Mouse (Mus musculus) heart, adult 2 months (tissue): ENCODE measurements at regions not wholly inside any gene's neighbourhood (a gene's known extent, or its start where the extent isn't known, plus 50 kb on each side); places are given as distances from the start of the nearest gene placed in this dataset.

Experiments
- CTCF ChIP-seq: fragments of 200-600 bp; IDR thresholded peaks from 2 replicates; pipeline ENCODE4 v1.8.1; 2022; ENCODE audit warnings: antibody characterized with exemption, mild to moderate bottlenecking, moderate library complexity
- EP300 ChIP-seq: fragments of 200-500 bp; IDR thresholded peaks from 2 replicates; pipeline ENCODE4 v1.6.1; 2011; ENCODE audit warnings: low read depth, low read length, control low read depth; ENCODE audit not compliant: insufficient read depth
- POLR2A ChIP-seq: fragments of 200-500 bp; IDR thresholded peaks from 2 replicates; pipeline ENCODE4 v1.6.1; 2011; ENCODE audit warnings: mild to moderate bottlenecking, low read depth, low read length, control low read depth; ENCODE audit not compliant: insufficient read depth

DNA sequence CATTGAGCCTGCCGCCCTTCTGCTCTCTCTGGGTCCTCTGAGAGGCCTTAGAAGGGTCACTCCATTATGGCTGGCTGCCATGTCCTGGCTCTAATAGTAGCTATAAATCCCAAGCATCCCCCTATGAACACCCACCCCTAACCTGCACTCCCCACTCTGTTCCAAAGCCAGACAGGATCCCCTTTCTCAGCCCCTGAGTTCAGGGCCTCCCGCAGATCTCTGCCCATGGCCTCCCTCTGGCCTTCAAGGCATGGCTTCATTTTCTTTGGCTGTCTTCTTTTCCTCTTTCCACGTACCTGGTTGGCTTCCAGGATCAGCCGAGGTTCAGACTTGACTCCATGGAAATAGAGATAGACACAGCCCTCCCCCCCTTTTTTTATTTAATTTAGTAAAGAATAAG, 227.8 kb downstream of the Cyp26b1 start:
- TF ChIP-seq POLR2A (no peak), CTCF (no peak), EP300 (no peak)
